Mouse (Mus musculus): Measurements from ENCODE around the gene Pacs1.

DNA sequence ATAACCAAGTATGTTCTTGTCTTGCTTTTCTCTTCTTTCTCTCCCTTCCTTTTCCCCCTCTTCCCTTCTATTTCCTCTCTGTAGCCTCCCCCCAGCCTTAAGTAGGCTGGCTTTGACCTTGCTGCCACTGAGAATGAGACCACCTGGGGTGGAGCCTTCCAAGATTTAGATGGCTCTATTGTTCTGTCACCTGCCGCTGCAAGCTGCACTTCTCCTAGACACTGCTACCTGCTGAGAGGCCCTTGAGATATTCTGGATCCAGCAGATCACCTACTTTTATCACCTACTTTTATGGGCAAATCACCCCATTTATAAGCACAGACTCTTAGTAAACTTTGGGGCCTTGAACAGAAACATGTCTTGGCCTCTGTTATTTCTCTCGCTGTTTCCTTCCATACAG, 48.3 kb downstream of the Pacs1 start:
- no peak for TF ChIP-seq POLR2A (IDR thresholded peaks at IDR 0.05; ENCODE audit: low read depth, low read length)
- TF ChIP-seq CTCF (IDR thresholded peaks at IDR 0.05; ENCODE audit: borderline replicate concordance, insufficient read depth, low read length), result no peak

All from embryonic fibroblast, embryonic 13.5 days (primary cell).